8 mouse cellular contexts compared by ENCODE assay signal in the genomic region with DNA sequence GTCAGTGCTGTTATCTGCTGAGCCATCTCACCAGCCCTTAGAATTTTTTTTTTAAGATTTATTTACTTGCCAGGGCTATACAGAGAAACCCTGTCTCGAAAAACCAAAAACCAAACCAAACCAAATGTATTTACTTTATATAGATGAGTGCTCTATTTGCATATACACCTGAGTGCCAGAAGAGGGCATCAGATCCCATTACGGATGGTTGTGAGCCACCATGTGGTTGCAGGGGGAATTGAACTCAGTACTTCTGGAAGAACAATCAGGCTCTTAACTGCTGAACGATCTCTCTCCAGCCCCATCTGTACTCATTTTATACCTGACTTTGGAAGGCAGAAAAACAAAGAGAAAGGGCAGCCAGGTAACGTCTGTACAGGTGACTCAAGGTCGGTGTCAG. TPM values are rescaled to one million over a fixed set of nuclear protein-coding genes. Genes with fewer than 3 reads are reported as not detected.
A peak's percentile ranks its signal among the peaks of the same experiment; 100 is the strongest.
DNase-seq lines count a peak whose midpoint lies in the region; ATAC-seq and TF ChIP-seq lines count a peak whose summit lies in the region.

No protein-coding gene starts in this region.

- no peak overlapping the region for H3K27ac ChIP-seq in cerebellum, adult 2 months (ENCODE audit: insufficient read depth, low read length)
- no peak overlapping the region for H3K27ac ChIP-seq in liver, embryonic 14.5 days
- H3K27ac ChIP-seq in liver, embryonic 11.5 days (ENCODE audit: low read depth, low read length) = no peak overlapping the region

- ATAC-seq in liver, embryonic 14.5 days (ENCODE audit: insufficient read depth) = no peak
- no peak for ATAC-seq in liver, embryonic 11.5 days (replicated peaks; ENCODE audit: low FRiP score)

- TF ChIP-seq POLR2A in cerebellum, adult 2 months (IDR thresholded peaks at IDR 0.05; ENCODE audit: borderline replicate concordance, insufficient read depth, low read length) = no peak

- TF ChIP-seq CTCF in cerebellum, adult 2 months (IDR thresholded peaks at IDR 0.05; ENCODE audit: borderline replicate concordance, insufficient read depth, low read depth, low read length) = peak; percentile 62; the same call in 1 of the 2 replicates
- TF ChIP-seq CTCF in liver, embryonic 14.5 days (IDR thresholded peaks at IDR 0.05; ENCODE audit: low read depth) = peak; percentile 81

- no peak overlapping the region for H3K4me2 ChIP-seq in liver, embryonic 14.5 days (ENCODE audit: low read depth)
- no peak overlapping the region for H3K4me2 ChIP-seq in liver, embryonic 11.5 days

- 77% methylated on average over 5 of the region's 5 CpGs for WGBS in cerebellum, adult 2 months
- WGBS in liver, embryonic 14.5 days (ENCODE audit: insufficient replicate concordance) = 55% methylated on average over 5 of the region's 5 CpGs
- WGBS in liver, embryonic 11.5 days = 65% methylated on average over 5 of the region's 5 CpGs

- no peak for TF ChIP-seq EP300 in liver, embryonic 14.5 days (IDR thresholded peaks at IDR 0.05; ENCODE audit: low read depth)

- peaks cover 4% of the 10 kb centered on the region; the same call in 1 of the 2 replicates for H3K4me1 ChIP-seq in cerebellum, adult 2 months (ENCODE audit: control insufficient read depth, insufficient read depth, low read length)
- H3K4me1 ChIP-seq in liver, embryonic 14.5 days (replicated peaks; ENCODE audit: control insufficient read depth in 2 of 2, insufficient read depth in 2 of 2, low read length in 1 of 2) = no peaks in the 10 kb centered on the region
- H3K4me1 ChIP-seq in liver, embryonic 11.5 days (replicated peaks; ENCODE audit: control insufficient read depth, insufficient read depth, low read length) = no peaks in the 10 kb centered on the region

- H3K27me3 ChIP-seq in cerebellum, adult 2 months (ENCODE audit: control insufficient read depth, insufficient read depth, low read length) = no peaks in the 10 kb centered on the region
- H3K27me3 ChIP-seq in liver, embryonic 14.5 days (ENCODE audit: control insufficient read depth, insufficient read depth, low read length) = no peaks in the 10 kb centered on the region
- H3K27me3 ChIP-seq in liver, embryonic 11.5 days (replicated peaks; ENCODE audit: control insufficient read depth, insufficient read depth, low read length) = no peaks in the 10 kb centered on the region

- H3K9me3 ChIP-seq in liver, embryonic 14.5 days (ENCODE audit: control insufficient read depth, low read length) = no peaks in the 10 kb centered on the region
- H3K9me3 ChIP-seq in liver, embryonic 11.5 days (ENCODE audit: control insufficient read depth, low read length) = 0 out of 2 replicates have a peak, but pooled peaks cover 3% of the 10 kb centered on the region

- H3K4me3 ChIP-seq in cerebellum, adult 2 months (replicated peaks; ENCODE audit: insufficient read depth, low read depth, low read length) = no peak overlapping the region
- H3K4me3 ChIP-seq in liver, embryonic 14.5 days (ENCODE audit: insufficient read depth in 1 of 2, low read depth in 2 of 2, low read length in 2 of 2) = no peak overlapping the region
- no peak overlapping the region for H3K4me3 ChIP-seq in liver, embryonic 11.5 days (ENCODE audit: low read depth, low read length)

- no peak for DNase-seq in cerebellum, adult 2 months
- no peak for DNase-seq in cerebellum, adult 9-11 months
- no peak for DNase-seq in liver, embryonic 14.5 days (ENCODE audit: low read depth in 3 of 3, low spot score in 3 of 3)
- no peak for DNase-seq in liver, embryonic 11.5 days (ENCODE audit: low spot score)
- DNase-seq in brain, adult 2 months (ENCODE audit: low read depth, low spot score) = peak; percentile 48
- peak; percentile 52 for DNase-seq in thymus, postnatal 0 days (ENCODE audit: low spot score)
- no peak for DNase-seq in frontal cortex, postnatal 14 days (ENCODE audit: low spot score in 2 of 2)
- DNase-seq in gastrocnemius, postnatal 10 days = no peak

- H3K36me3 ChIP-seq in liver, embryonic 14.5 days (replicated peaks; ENCODE audit: control insufficient read depth, insufficient read depth, low read depth) = no peaks in the 10 kb centered on the region
- H3K36me3 ChIP-seq in liver, embryonic 11.5 days (ENCODE audit: control insufficient read depth, insufficient read depth, low read length) = no peaks in the 10 kb centered on the region

- H3K9ac ChIP-seq in liver, embryonic 14.5 days (replicated peaks) = no peak overlapping the region
- no peak overlapping the region for H3K9ac ChIP-seq in liver, embryonic 11.5 days (ENCODE audit: low read depth, low read length)

RNA-seq across cellular contexts. Expression of gene Gm5134, which starts 20.9 kb away (rescaled TPM):
- 0.08 TPM in 1 of 2 replicates, not detected in the other for polyA plus RNA-seq in cerebellum, adult 2 months (2012; rRNA removed)
- polyA plus RNA-seq in liver, embryonic 14.5 days (2012; rRNA removed) = 0.08 and 0.10 TPM in 2 replicates
- 0.08 TPM in 1 of 2 replicates, not detected in the other for polyA plus RNA-seq in liver, embryonic 14.5 days (2014; fragmentation: Nextera tagmentation; extraction: Ambion mirVana)
- 0.06 and 0.22 TPM in 2 replicates for polyA plus RNA-seq in liver, embryonic 11.5 days (2014; fragmentation: Nextera tagmentation; extraction: Ambion mirVana)
- polyA plus RNA-seq in thymus, postnatal 0 days (2015; fragmentation: Nextera tagmentation; extraction: Ambion mirVana) = 0.94 and 1.3 TPM in 2 replicates
- not detected for total RNA-seq in gastrocnemius, postnatal 10 days (2021)

RNA-seq across cellular contexts. Expression of gene Vpreb3, which starts 32.4 kb away (rescaled TPM):
- 0.21 and 1.00 TPM in 2 replicates for polyA plus RNA-seq in cerebellum, adult 2 months (2012; rRNA removed)
- polyA plus RNA-seq in liver, embryonic 14.5 days (2012; rRNA removed) = 0.85 and 2.1 TPM in 2 replicates
- polyA plus RNA-seq in liver, embryonic 14.5 days (2014; fragmentation: Nextera tagmentation; extraction: Ambion mirVana) = 2.5 and 2.9 TPM in 2 replicates
- 0.52 and 0.96 TPM in 2 replicates for polyA plus RNA-seq in liver, embryonic 11.5 days (2014; fragmentation: Nextera tagmentation; extraction: Ambion mirVana)
- polyA plus RNA-seq in thymus, postnatal 0 days (2015; fragmentation: Nextera tagmentation; extraction: Ambion mirVana) = 1.9 and 2.0 TPM in 2 replicates
- total RNA-seq in gastrocnemius, postnatal 10 days (2021) = 1 to 10 TPM in 1 of 2 experiments, not detected in 1; 1.1 TPM

RNA-seq across cellular contexts. Expression of gene Gm867, which starts 34.7 kb away (rescaled TPM):
- polyA plus RNA-seq in cerebellum, adult 2 months (2012; rRNA removed) = 0.54 and 0.70 TPM in 2 replicates
- 22.5 and 27.6 TPM in 2 replicates for polyA plus RNA-seq in liver, embryonic 14.5 days (2012; rRNA removed)
- 20.9 and 21.9 TPM in 2 replicates for polyA plus RNA-seq in liver, embryonic 14.5 days (2014; fragmentation: Nextera tagmentation; extraction: Ambion mirVana)
- polyA plus RNA-seq in liver, embryonic 11.5 days (2014; fragmentation: Nextera tagmentation; extraction: Ambion mirVana) = 3.2 and 3.4 TPM in 2 replicates
- polyA plus RNA-seq in thymus, postnatal 0 days (2015; fragmentation: Nextera tagmentation; extraction: Ambion mirVana) = 0.39 and 0.46 TPM in 2 replicates
- total RNA-seq in gastrocnemius, postnatal 10 days (2021) = under 1 TPM in 1 of 2 experiments, not detected in 1; 0.27 TPM

RNA-seq across cellular contexts. Expression of gene Mmp11, which starts 38.9 kb away (rescaled TPM):
- polyA plus RNA-seq in cerebellum, adult 2 months (2012; rRNA removed) = 2.3 and 3.0 TPM in 2 replicates
- 1.3 and 1.5 TPM in 2 replicates for polyA plus RNA-seq in liver, embryonic 14.5 days (2012; rRNA removed)
- polyA plus RNA-seq in liver, embryonic 14.5 days (2014; fragmentation: Nextera tagmentation; extraction: Ambion mirVana) = 1.1 and 1.5 TPM in 2 replicates
- 15.2 and 16.6 TPM in 2 replicates for polyA plus RNA-seq in liver, embryonic 11.5 days (2014; fragmentation: Nextera tagmentation; extraction: Ambion mirVana)
- 7.9 and 8.6 TPM in 2 replicates for polyA plus RNA-seq in thymus, postnatal 0 days (2015; fragmentation: Nextera tagmentation; extraction: Ambion mirVana)
- total RNA-seq in gastrocnemius, postnatal 10 days (2021) = 1 to 10 TPM; 5.1 to 7.4 TPM

RNA-seq across cellular contexts. Expression of gene Chchd10, which starts 42.3 kb away (rescaled TPM):
- polyA plus RNA-seq in cerebellum, adult 2 months (2012; rRNA removed) = 567 and 609 TPM in 2 replicates
- polyA plus RNA-seq in liver, embryonic 14.5 days (2012; rRNA removed) = 55.8 and 72.9 TPM in 2 replicates
- 106 and 111 TPM in 2 replicates for polyA plus RNA-seq in liver, embryonic 14.5 days (2014; fragmentation: Nextera tagmentation; extraction: Ambion mirVana)
- polyA plus RNA-seq in liver, embryonic 11.5 days (2014; fragmentation: Nextera tagmentation; extraction: Ambion mirVana) = 103 and 113 TPM in 2 replicates
- 21.6 and 22.2 TPM in 2 replicates for polyA plus RNA-seq in thymus, postnatal 0 days (2015; fragmentation: Nextera tagmentation; extraction: Ambion mirVana)
- total RNA-seq in gastrocnemius, postnatal 10 days (2021) = 100 to 1,000 TPM; 592 to 715 TPM

Comparison
In these comparisons a context has a peak if more than half of its experiments do, and no peak if none do; other contexts are left out.
1. DNase-seq: peak in brain, adult 2 months (single experiment) and thymus, postnatal 0 days (single experiment); none in cerebellum, adult 2 months (0 of 2), cerebellum, adult 9-11 months (single experiment), liver, embryonic 14.5 days (0 of 3), liver, embryonic 11.5 days (single experiment), frontal cortex, postnatal 14 days (0 of 2) and gastrocnemius, postnatal 10 days (single experiment).